Mouse (Mus musculus): ENCODE results near the gene Nde1. TPM values are rescaled to one million over a fixed set of nuclear protein-coding genes. Genes with fewer than 3 reads are reported as not detected.
"Not testable (repeated sequence)": the region's sequence is repeated elsewhere in the genome, so short reads cannot be mapped to it uniquely, and the experiment has no call there.

The Nde1 gene
- polyA plus RNA-seq (2017; shearing (Covaris generic)) = 100 to 1,000 TPM in 1 of 2 experiments, 10 to 100 TPM in 1; 83.0 to 129 TPM

- peak; percentile 68 for ATAC-seq
These were observed at the start of gene Nde1, which contains the start of gene Marf1 for GRCm38 (mm10) chr16:14162988-14163416. Gene Nde1, plus strand, starts transcription at chr16:14163275. Gene Marf1, minus strand, starts transcription at chr16:14163351.

DNA sequence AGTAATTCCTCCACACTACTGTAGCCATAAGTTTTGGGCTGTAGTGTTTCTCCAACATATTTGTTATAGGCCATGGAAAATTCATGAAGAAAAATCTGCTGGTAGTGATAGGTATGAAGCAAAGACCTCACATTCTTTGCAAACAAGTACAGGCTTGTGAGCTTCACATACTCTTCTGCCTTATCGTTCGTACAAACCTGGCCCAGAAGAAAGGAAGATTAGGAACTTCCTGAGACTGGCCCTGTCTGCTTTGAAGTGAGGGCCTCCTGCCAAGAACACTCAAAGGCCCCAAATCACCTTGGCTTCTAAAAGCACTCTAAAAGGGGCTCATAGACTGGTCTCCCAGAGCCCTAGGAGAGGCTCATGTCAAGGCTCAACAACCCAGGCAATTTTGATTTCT lies 45.8 kb upstream of the Nde1 start:
- ATAC-seq = no peak

- ATAC-seq = no peak
These were observed 42.1 kb upstream of the Nde1 start for GRCm38 (mm10) chr16:14120941-14121340.

DNA sequence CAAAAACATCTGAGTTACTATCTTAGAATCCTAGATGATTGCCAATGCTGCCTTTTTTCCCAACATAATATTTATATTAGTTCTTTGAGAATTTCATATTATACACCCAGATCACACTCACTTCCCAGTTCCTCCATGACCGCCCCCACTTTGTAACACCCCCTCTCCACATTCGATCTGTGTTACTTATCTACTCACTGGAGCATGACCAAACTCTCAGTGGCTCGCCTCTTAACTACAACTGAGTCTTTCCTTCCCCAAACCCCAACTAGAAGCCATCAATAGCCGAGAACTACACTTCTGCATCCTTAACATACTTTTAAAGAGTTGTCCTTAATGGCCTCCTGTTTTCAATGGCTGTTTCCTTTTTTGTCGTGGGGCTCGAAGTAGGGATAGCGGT lies 41.5 kb upstream of the Nde1 start:
- ATAC-seq = no peak

- ATAC-seq = no peak
These were observed 40.5 kb upstream of the Nde1 start for GRCm38 (mm10) chr16:14122586-14122985.

GRCm38 (mm10) chr16:14123901-14124300 lies 39.2 kb upstream of the Nde1 start:
- ATAC-seq = no peak

- ATAC-seq = no peak
These were observed 38.4 kb upstream of the Nde1 start for GRCm38 (mm10) chr16:14124709-14125108.

- ATAC-seq = no peak
These were observed 37.8 kb upstream of the Nde1 start for GRCm38 (mm10) chr16:14125253-14125652.

DNA sequence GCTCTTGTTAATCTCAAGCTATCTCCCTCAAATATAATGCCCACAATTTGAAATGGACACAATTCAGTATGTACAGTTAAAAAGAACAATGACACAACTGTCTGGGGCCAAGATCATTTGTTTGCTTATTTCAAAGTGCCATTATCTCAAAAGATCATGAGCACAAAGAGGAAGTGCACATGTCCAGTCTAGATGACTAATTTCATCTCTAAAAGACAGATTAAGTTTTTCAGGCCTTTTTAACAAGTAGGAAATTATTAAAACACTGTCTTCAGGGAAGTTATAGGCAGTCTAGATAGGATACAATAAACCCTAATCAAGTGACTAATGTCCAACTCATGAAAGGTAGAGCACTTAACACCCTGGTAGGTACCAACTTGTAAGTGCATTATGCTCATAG lies 34.1 kb upstream of the Nde1 start:
- ATAC-seq = no peak

GRCm38 (mm10) chr16:14130796-14131195 lies 32.3 kb upstream of the Nde1 start:
- ATAC-seq = no peak

DNA sequence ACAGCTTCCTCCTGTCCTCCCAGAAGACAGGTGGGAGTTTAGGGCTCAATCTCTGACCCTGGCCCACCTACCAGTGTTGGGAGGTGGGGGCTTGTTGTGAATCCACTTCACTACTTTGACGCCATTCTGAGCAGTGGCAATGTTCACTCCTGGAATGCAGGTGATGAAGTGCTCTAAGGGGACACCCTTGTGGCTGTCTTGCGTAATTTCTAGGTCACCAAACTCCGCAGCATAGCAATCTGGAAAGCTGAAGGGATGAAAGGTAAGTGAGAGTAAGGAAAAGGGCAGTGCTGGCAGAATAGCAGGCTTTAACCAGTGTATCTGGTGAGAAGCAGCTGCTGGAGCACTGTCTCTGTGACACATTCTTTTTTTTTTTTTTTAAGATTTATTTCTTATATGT lies 31.7 kb upstream of the Nde1 start:
- ATAC-seq = no peak

GRCm38 (mm10) chr16:14131838-14132237 lies 31.2 kb upstream of the Nde1 start:
- ATAC-seq = no peak

- ATAC-seq = no peak
These were observed 28.1 kb upstream of the Nde1 start for GRCm38 (mm10) chr16:14135014-14135413.

GRCm38 (mm10) chr16:14137976-14138561 lies 25.0 kb upstream of the Nde1 start:
- ATAC-seq = no peak

- ATAC-seq = no peak
These were observed 24.0 kb upstream of the Nde1 start for GRCm38 (mm10) chr16:14139106-14139505.

DNA sequence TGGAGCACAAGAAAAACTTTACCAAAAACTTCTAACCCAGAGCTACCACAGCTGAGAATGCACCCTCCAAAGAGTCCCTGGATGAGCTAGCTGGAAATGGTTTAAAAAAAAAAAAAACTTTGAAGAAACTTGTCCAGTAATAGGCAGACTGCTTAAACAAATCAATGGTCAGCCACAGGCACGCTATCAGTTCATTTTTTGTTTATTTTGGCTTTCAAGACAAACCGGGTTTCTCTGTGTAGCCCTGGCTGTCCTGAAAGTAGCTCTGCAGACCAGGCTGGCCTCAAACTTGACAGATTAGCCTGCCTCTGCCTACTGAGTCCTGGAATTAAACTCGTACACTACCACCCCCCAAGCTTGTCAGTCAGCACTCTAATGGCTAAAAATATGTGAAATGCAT lies 19.8 kb upstream of the Nde1 start:
- no peak for ATAC-seq

- no peak for ATAC-seq
These were observed 15.4 kb upstream of the Nde1 start for GRCm38 (mm10) chr16:14147712-14148111.

DNA sequence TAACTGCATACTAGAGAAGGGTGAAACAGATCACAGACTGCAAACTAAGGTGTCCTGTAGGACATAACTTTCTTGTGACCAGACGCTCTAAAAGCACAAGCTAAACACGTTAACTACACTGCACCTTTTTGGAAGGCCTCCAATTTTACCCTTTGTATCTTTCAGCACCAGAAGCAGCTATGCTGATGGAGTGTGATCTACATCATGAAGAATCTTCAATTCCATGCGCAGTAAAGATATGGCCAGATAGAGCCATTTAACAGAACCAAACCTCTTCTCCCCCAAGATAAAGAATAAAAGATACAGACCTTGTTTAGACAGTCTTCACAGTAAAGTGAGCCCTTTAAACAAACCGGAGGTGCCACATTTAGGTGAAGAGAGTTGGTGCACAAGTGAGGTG lies 11.4 kb upstream of the Nde1 start:
- ATAC-seq = no peak

- not testable (repeated sequence) for ATAC-seq
These were observed 7.4 kb upstream of the Nde1 start for GRCm38 (mm10) chr16:14155638-14156037.

- no peak for ATAC-seq
These were observed 6.8 kb upstream of the Nde1 start for GRCm38 (mm10) chr16:14156312-14156711.

GRCm38 (mm10) chr16:14158536-14158935 lies 4.5 kb upstream of the Nde1 start:
- no peak for ATAC-seq

DNA sequence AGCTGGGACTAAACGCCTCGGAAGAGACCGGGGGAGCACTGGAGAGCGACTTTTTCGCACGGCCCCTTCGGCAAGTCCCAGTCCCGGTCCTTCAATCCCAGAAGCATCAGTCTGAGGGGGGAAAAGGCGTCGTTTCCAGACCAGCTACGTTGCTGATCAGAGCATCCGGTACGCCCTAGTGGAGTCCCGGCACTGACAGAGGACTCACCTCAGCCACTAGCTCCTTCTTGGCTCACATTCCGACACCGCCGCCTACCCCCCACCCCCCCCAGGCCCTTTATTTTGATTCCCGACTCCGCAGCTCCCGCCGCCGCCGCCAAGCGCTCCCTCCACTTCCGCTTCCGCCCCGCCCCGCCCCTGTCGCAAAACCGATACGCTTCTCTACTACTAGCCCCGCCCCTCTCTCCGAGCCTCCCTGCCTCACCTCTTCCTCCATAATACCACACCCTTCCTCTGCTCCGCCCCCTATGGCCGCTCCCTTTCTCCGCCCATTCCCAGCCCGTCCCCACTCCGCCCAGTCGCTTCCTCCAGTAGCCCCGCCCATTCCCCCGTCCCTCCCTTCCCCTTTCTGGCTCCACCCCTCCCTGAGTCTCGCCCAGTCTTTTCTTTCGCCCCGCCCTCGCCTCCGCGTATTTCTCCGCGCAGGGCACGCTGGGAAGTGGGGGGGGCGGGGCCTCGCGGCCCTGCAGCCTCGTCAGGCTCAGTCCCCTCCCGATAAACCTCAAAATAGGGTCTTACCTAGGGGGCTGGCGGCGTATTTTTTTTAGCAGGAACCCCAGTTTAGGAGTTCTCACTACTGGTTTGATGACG lies 3.9 kb upstream of the Nde1 start:
- peak; percentile 77 for ATAC-seq

DNA sequence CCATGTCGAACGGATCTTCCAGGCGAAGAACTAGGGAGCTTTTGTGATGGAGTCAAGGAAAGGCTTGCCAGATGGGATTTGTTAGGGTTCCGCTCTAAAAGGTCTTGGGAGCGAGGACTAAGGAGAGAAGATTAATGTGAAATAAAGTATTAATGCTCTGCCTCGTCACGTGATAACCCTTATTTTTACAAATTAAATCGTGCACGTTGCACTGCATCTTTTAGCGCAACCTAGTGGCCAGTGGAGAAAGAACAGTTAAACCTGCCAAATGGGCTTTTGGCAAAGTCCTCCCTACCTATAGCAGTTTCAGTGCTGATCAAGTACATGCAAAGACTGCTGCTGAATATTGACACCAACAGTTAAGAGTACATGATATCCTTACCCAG lies 3.3 kb upstream of the Nde1 start:
- peak; percentile 40 for ATAC-seq

GRCm38 (mm10) chr16:14160941-14161340 lies 2.1 kb upstream of the Nde1 start:
- ATAC-seq = no peak

Measured in CD4-positive, CD25-positive, alpha-beta regulatory T cell, adult 4 months (primary cell).